Mouse (Mus musculus) urinary bladder, postnatal 4 days (tissue): ENCODE results near the gene Cyp2c66.
"Not testable (repeated sequence)": the region's sequence is repeated elsewhere in the genome, so short reads cannot be mapped to it uniquely, and the experiment has no call there.

Experiments
- DNase-seq, 2 experiments: peaks; one replicate each; pipeline ENCODE4 v3.0.0; 2021 to 2022; ENCODE audit warnings: low spot score in 2 of 2

Gene Cyp2c66

GRCm38 (mm10) chr19:39113644-39114043, at the start of gene Cyp2c66:
Cyp2c66 (plus strand) TSS chr19:39113898.
- no peak for DNase-seq

- not testable (repeated sequence) for DNase-seq
Measured at GRCm38 (mm10) chr19:39098779-39099178, 14.9 kb upstream of the Cyp2c66 start.

DNA sequence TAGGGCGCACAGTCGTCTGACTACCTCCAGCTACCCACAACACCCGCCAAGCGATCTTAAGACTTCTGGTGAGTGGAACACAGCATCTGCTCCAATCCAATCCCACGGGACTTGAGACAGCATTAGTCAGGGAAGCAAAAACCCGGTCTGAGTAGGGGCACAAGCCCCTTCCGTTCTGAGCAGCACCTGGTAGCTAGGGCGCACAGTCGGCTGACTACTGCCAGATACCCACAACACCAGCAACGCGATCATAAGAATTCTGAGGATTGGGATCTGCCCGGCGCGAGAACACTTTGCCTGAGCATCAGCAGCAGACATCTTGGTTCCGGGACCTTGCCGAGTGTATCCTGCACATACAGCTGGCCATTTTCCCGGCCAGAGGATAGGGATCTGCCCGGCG, 43.1 kb downstream of the Cyp2c66 start:
- DNase-seq, result not testable (repeated sequence)
